Mouse (Mus musculus) thymus, postnatal 0 days (tissue): ENCODE results near the gene F3. TPM values are rescaled to one million over a fixed set of nuclear protein-coding genes. Genes with fewer than 3 reads are reported as not detected.
A peak's percentile ranks its signal among the peaks of the same experiment; 100 is the strongest.
"Not testable (repeated sequence)": the region's sequence is repeated elsewhere in the genome, so short reads cannot be mapped to it uniquely, and the experiment has no call there.

Source experiments
- DNase-seq: peaks from one replicate; pipeline ENCODE4 v3.0.0-alpha.2; 2015; ENCODE audit warnings: low spot score
- polyA plus RNA-seq: library from polyadenylated mRNA; unstranded; fragments of >200 nt; fragmentation: Nextera tagmentation; extraction: Ambion mirVana; gene quantifications from 2 replicates; pipeline ENCODE4 v1.2.1, GENCODE M21; 2015

F3 gene
- polyA plus RNA-seq, 1 experiment from 2014 or later, result 5.5 TPM

GRCm38 (mm10) chr3:121737901-121738300, 14.6 kb downstream of the F3 start:
- no peak for DNase-seq

- no peak for DNase-seq
These were observed 15.5 kb downstream of the F3 start for GRCm38 (mm10) chr3:121738742-121739342.

GRCm38 (mm10) chr3:121739489-121740213, 16.3 kb downstream of the F3 start:
- no peak for DNase-seq

GRCm38 (mm10) chr3:121741186-121741848, 18.0 kb downstream of the F3 start:
- not testable (repeated sequence) for DNase-seq

- DNase-seq, result not testable (repeated sequence)
These were observed 31.2 kb downstream of the F3 start for GRCm38 (mm10) chr3:121754319-121755090.

GRCm38 (mm10) chr3:121755152-121755551, 31.8 kb downstream of the F3 start:
- peak; percentile 16 for DNase-seq

- no peak for DNase-seq
These were observed 35.0 kb downstream of the F3 start for GRCm38 (mm10) chr3:121758373-121758772.

GRCm38 (mm10) chr3:121762056-121762852, 38.9 kb downstream of the F3 start:
- DNase-seq, result peak; percentile 29

- DNase-seq, result no peak
These were observed 42.7 kb downstream of the F3 start for GRCm38 (mm10) chr3:121766048-121766447.

GRCm38 (mm10) chr3:121766818-121767217, 43.5 kb downstream of the F3 start:
- DNase-seq, result no peak

GRCm38 (mm10) chr3:121768770-121769169, 45.4 kb downstream of the F3 start:
- DNase-seq, result no peak

GRCm38 (mm10) chr3:121773336-121773735, 50.0 kb downstream of the F3 start:
- DNase-seq, result not testable (repeated sequence)

GRCm38 (mm10) chr3:121777943-121778342, 54.6 kb downstream of the F3 start:
- peak; percentile 39 for DNase-seq

- DNase-seq, result no peak
These were observed 59.7 kb downstream of the F3 start for GRCm38 (mm10) chr3:121783020-121783419.

Other genes starting within 250 kb of the F3 start
- gene Slc44a3, start 191.1 kb upstream of the F3 start, polyA plus RNA-seq, result 0.68 and 1.2 TPM in 2 replicates
- not detected in 2 replicates for gene 4930432M17Rik, start 52.8 kb upstream of the F3 start, polyA plus RNA-seq
- 25.5 and 29.7 TPM in 2 replicates for gene Abcd3, start 91.8 kb downstream of the F3 start, polyA plus RNA-seq
- gene Arhgap29, start 229.0 kb downstream of the F3 start, polyA plus RNA-seq, result 3.4 and 4.9 TPM in 2 replicates